8 mouse cellular contexts compared by ENCODE assay signal in the genomic region with DNA sequence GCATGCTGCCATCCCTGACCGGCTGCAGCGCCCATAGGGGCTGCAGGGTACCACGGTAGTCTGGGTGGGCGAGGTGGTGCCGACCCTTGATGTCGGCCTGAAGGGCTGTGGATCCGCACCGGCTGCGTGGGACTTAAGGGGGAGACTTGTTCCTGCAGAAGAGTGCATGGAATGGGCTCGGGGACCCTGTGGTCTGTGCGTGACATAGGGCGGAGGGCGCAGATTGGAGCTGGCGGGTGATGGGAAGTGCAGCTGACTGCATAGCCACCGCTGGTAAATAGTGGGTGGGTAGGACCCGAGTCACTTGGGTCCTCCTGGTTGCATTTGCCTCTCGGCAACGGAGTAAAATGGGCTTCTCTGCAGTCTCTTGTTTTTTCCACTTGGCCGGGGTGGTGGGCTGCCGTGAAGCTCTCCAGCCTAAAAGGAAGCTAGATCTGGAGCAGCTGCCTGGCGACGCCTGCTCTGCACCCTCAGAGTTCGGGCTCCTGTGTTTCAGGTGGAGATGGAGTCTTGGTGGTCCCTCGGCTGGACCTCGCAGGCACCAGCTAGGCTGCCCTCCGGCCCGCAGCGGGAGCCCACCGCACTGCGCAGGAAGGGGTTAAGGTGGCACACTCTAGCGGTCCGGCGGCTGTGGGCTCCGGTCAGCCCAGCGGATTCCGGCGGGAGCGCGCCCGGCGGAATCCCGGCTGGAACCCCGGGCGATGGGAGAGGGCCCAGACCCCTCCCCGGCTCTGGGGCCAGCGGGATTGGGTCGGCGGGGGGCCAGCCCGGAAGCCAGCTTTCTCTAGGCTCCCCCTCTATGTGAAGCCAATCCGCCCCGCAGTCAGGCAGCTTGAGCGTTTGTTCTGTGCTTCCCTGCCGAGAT. TPM values are rescaled to one million over a fixed set of nuclear protein-coding genes. Genes with fewer than 3 reads are reported as not detected.
DNase-seq lines count a peak whose midpoint lies in the region; ATAC-seq and TF ChIP-seq lines count a peak whose summit lies in the region.

No protein-coding gene starts in this region.

- no peaks in the 10 kb centered on the region for H3K36me3 ChIP-seq in embryonic facial prominence, embryonic 12.5 days
- H3K36me3 ChIP-seq in heart, embryonic 12.5 days = no peaks in the 10 kb centered on the region
- H3K36me3 ChIP-seq in small intestine, adult 2 months (ENCODE audit: control insufficient read depth, insufficient read depth, low read length) = no peaks in the 10 kb centered on the region

- H3K4me3 ChIP-seq in embryonic facial prominence, embryonic 12.5 days = peak overlapping the region; percentile 54
- H3K4me3 ChIP-seq in heart, embryonic 12.5 days = peak overlapping the region; percentile 63
- H3K4me3 ChIP-seq in small intestine, adult 2 months (ENCODE audit: low read depth, low read length) = peak overlapping the region; percentile 58

- TF ChIP-seq POLR2A in small intestine, adult 2 months (IDR thresholded peaks at IDR 0.05; ENCODE audit: low read depth, low read length) = no peak

- peak; percentile 45 for ATAC-seq in CD4-positive, CD25-positive, alpha-beta regulatory T cell, adult 4 months
- ATAC-seq in embryonic facial prominence, embryonic 12.5 days (ENCODE audit: insufficient number of reproducible peaks, insufficient read depth, low FRiP score, low TSS enrichment) = no peak; the same call in 1 of the 2 replicates
- ATAC-seq in heart, embryonic 12.5 days (ENCODE audit: insufficient number of reproducible peaks, low FRiP score) = peak; percentile 48

- no peak overlapping the region for H3K27ac ChIP-seq in embryonic facial prominence, embryonic 12.5 days
- H3K27ac ChIP-seq in heart, embryonic 12.5 days (ENCODE audit: poor library complexity, severe bottlenecking) = no peak overlapping the region
- H3K27ac ChIP-seq in small intestine, adult 2 months (ENCODE audit: insufficient read depth, low read depth, low read length) = no peak overlapping the region

- peak overlapping the region; percentile 56 for H3K9ac ChIP-seq in embryonic facial prominence, embryonic 12.5 days
- H3K9ac ChIP-seq in heart, embryonic 12.5 days = peak overlapping the region; percentile 62

- H3K4me2 ChIP-seq in embryonic facial prominence, embryonic 12.5 days (replicated peaks) = peak overlapping the region; percentile 99
- peak overlapping the region; percentile 99 for H3K4me2 ChIP-seq in heart, embryonic 12.5 days

- under 1% methylated on average over 53 of the region's 53 CpGs for WGBS in embryonic facial prominence, embryonic 12.5 days
- WGBS in heart, embryonic 12.5 days = under 1% methylated on average over 53 of the region's 53 CpGs
- 2% methylated on average over 53 of the region's 53 CpGs for WGBS in small intestine, adult 2 months

- H3K4me1 ChIP-seq in embryonic facial prominence, embryonic 12.5 days = peaks cover 8% of the 10 kb centered on the region; the same call in 1 of the 2 replicates
- H3K4me1 ChIP-seq in heart, embryonic 12.5 days (replicated peaks) = peaks cover 17% of the 10 kb centered on the region
- H3K4me1 ChIP-seq in small intestine, adult 2 months (ENCODE audit: control insufficient read depth, insufficient read depth, insufficient read length, low read length) = no peaks in the 10 kb centered on the region

- no peaks in the 10 kb centered on the region for H3K9me3 ChIP-seq in embryonic facial prominence, embryonic 12.5 days
- no peaks in the 10 kb centered on the region for H3K9me3 ChIP-seq in heart, embryonic 12.5 days (replicated peaks)

- peaks cover 63% of the 10 kb centered on the region for H3K27me3 ChIP-seq in embryonic facial prominence, embryonic 12.5 days
- peaks cover 85% of the 10 kb centered on the region for H3K27me3 ChIP-seq in heart, embryonic 12.5 days (replicated peaks)
- peaks cover 29% of the 10 kb centered on the region for H3K27me3 ChIP-seq in small intestine, adult 2 months (ENCODE audit: control insufficient read depth, insufficient read depth, low read length)

- no peak for TF ChIP-seq CTCF in small intestine, adult 2 months (IDR thresholded peaks at IDR 0.05; ENCODE audit: extremely low read depth, insufficient read length, insufficient replicate concordance, low read depth, low read length)

- peak; percentile 49 for DNase-seq in R1 (ENCODE audit: low read depth, low spot score)
- DNase-seq in layer of hippocampus, postnatal 10 days (ENCODE audit: low spot score in 2 of 2) = peak; percentile 81 to 89
- DNase-seq in lung, postnatal 25 days (ENCODE audit: low spot score) = peak; percentile 20
- DNase-seq in spleen, postnatal 4 days (ENCODE audit: low spot score in 2 of 2) = no peak

RNA-seq across cellular contexts. Expression of a gene that starts 1.1 kb away (rescaled TPM):
- under 1 TPM; 0.35 to 0.76 TPM for polyA plus RNA-seq in CD4-positive, CD25-positive, alpha-beta regulatory T cell, adult 4 months (2017; shearing (Covaris generic))
- 0.10 and 0.13 TPM in 2 replicates for polyA plus RNA-seq in embryonic facial prominence, embryonic 12.5 days (2016; fragmentation: Nextera tagmentation; extraction: Ambion mirVana)
- polyA plus RNA-seq in heart, embryonic 12.5 days (2016; fragmentation: Nextera tagmentation; extraction: Ambion mirVana) = 0.03 TPM in 1 of 2 replicates, not detected in the other
- total RNA-seq in layer of hippocampus, postnatal 10 days (2021) = 10 to 100 TPM; 47.5 to 51.4 TPM
- polyA plus RNA-seq in small intestine, adult 2 months (2012; rRNA removed) = 0.46 and 0.48 TPM in 2 replicates

Comparison
In these comparisons a context has a peak if more than half of its experiments do, and no peak if none do; other contexts are left out.
1. DNase-seq: peak in R1 (single experiment), layer of hippocampus, postnatal 10 days (2 of 2) and lung, postnatal 25 days (single experiment); none in spleen, postnatal 4 days (0 of 2).
2. Peak in every context shown above with its lines, with median percentiles within 50 percentile points of each other: H3K4me3 ChIP-seq.